ENCODE assay signal across 34 mouse cellular contexts in the genomic region with DNA sequence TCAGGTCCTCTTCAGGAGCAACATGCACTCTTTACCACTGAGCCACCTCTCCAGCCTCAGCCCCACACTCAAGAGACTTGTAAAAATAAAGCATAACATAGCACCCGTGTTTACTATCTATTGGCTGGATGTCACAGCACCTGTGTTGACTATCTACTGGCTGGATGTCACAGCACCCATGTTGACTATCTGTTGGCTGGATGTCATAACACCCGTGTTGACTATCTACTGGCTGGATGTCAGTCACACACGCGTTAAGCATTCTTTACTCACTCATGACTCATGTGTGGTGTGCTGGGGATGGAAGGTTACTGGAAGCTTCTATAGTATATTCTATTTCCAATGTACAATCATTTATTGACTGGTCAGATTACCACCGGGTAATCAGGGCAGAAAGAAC.
"Had no signal": no experiment of that assay in that cellular context is flagged by ENCODE, and none has a peak within 500 bp of the region (broad histone marks: within the 10 kb centered on the region; RNA-seq: fewer than 3 reads in every experiment).

No protein-coding gene starts in this region.

- H3K9me3 ChIP-seq: heart, embryonic 10.5 days; heart, embryonic 12.5 days; heart, embryonic 13.5 days; heart, embryonic 15.5 days; hindbrain, embryonic 10.5 days; hindbrain, embryonic 12.5 days; hindbrain, embryonic 13.5 days; hindbrain, embryonic 15.5 days; intestine, embryonic 15.5 days; kidney, embryonic 15.5 days had no signal

- ATAC-seq: hindbrain, embryonic 16.5 days; hindbrain, postnatal 0 days; inflammation-experienced regulatory T-cells, adult 6 months; intestine, embryonic 15.5 days; intestine, embryonic 16.5 days; intestine, postnatal 0 days had no signal

- H3K27ac ChIP-seq: heart, embryonic 10.5 days; heart, embryonic 13.5 days; heart, embryonic 15.5 days; hindbrain, embryonic 10.5 days; hindbrain, embryonic 12.5 days; hindbrain, embryonic 13.5 days; hindbrain, embryonic 14.5 days; hindbrain, embryonic 15.5 days; hindbrain, postnatal 0 days; intestine, embryonic 15.5 days; kidney, embryonic 15.5 days; kidney, postnatal 0 days; layer of hippocampus, adult 2 months had no signal

- H3K4me3 ChIP-seq: heart, embryonic 10.5 days; heart, embryonic 12.5 days; heart, embryonic 13.5 days; heart, embryonic 15.5 days; hindbrain, embryonic 10.5 days; hindbrain, embryonic 12.5 days; hindbrain, embryonic 13.5 days; hindbrain, embryonic 15.5 days; intestine, embryonic 15.5 days; kidney, embryonic 15.5 days; layer of hippocampus, adult 2 months had no signal

- H3K27me3 ChIP-seq: heart, embryonic 12.5 days; heart, embryonic 13.5 days; heart, embryonic 15.5 days; hindbrain, embryonic 12.5 days; hindbrain, embryonic 13.5 days; hindbrain, embryonic 15.5 days; intestine, embryonic 15.5 days had no signal

- H3K4me1 ChIP-seq: intestine, embryonic 15.5 days had no signal

- H3K36me3 ChIP-seq: heart, embryonic 15.5 days; intestine, embryonic 15.5 days; kidney, embryonic 15.5 days had no signal

- DNase-seq: heart, postnatal 10 days; heart, postnatal 36 days; heart, postnatal 4 days; kidney, adult 11 months; kidney, adult 18-20 months; kidney, adult 2 months; kidney, adult 8-10 months; kidney, adult 9 months; kidney, postnatal 10 days; kidney, postnatal 14 days; kidney, postnatal 25 days; kidney, postnatal 36 days; kidney, postnatal 4 days; layer of hippocampus, adult 9-11 months; layer of hippocampus, postnatal 36 days had no signal

- H3K9ac ChIP-seq: heart, embryonic 12.5 days; heart, embryonic 13.5 days; heart, embryonic 15.5 days; hindbrain, embryonic 12.5 days; hindbrain, embryonic 13.5 days; hindbrain, embryonic 14.5 days; hindbrain, embryonic 15.5 days; intestine, embryonic 15.5 days; kidney, embryonic 15.5 days had no signal

- H3K4me2 ChIP-seq: heart, embryonic 11.5 days; heart, embryonic 12.5 days; heart, embryonic 13.5 days; heart, embryonic 15.5 days; hindbrain, embryonic 12.5 days; hindbrain, embryonic 13.5 days; hindbrain, embryonic 14.5 days; hindbrain, embryonic 15.5 days; intestine, embryonic 15.5 days; kidney, embryonic 15.5 days had no signal
